Mouse (Mus musculus) stomach, embryonic 15.5 days (tissue): ENCODE data around the gene H1f0. TPM values are rescaled to one million over a fixed set of nuclear protein-coding genes. Genes with fewer than 3 reads are reported as not detected.

Experiments
- ATAC-seq: fragments of 200-750 bp; cut with Nextera tagmentation; 2 replicates; pipeline ENCODE4 v1.8.0; 2017; ENCODE audit warnings: low read depth, moderate number of reproducible peaks, moderate TSS enrichment; ENCODE audit not compliant: insufficient read depth, low FRiP score
- H3K27ac ChIP-seq: fragments of 300-500 bp; sonication (generic); 2 replicates; pipeline ENCODE4 v1.5.1; 2015; ENCODE audit warnings: mild to moderate bottlenecking, inconsistent platforms
- H3K27me3 ChIP-seq: fragments of 300-500 bp; sonication (generic); replicated peaks from 2 replicates; pipeline ENCODE4 v1.6.1; 2015; ENCODE audit warnings: inconsistent platforms
- H3K36me3 ChIP-seq: fragments of 300-500 bp; sonication (generic); 2 replicates; pipeline ENCODE4 v1.6.1; 2015; ENCODE audit warnings: inconsistent platforms
- H3K4me1 ChIP-seq: fragments of 300-500 bp; sonication (generic); 2 replicates; pipeline ENCODE4 v1.6.1; 2015; ENCODE audit warnings: inconsistent platforms
- H3K4me2 ChIP-seq: fragments of 300-500 bp; sonication (generic); 2 replicates; pipeline ENCODE4 v1.6.1; 2015; ENCODE audit warnings: mild to moderate bottlenecking, inconsistent platforms
- H3K4me3 ChIP-seq: fragments of 300-500 bp; sonication (generic); replicated peaks from 2 replicates; pipeline ENCODE4 v1.5.1; 2015; ENCODE audit warnings: inconsistent platforms
- H3K9ac ChIP-seq: fragments of 300-500 bp; sonication (generic); 2 replicates; pipeline ENCODE4 v1.6.1; 2015; ENCODE audit warnings: inconsistent platforms
- H3K9me3 ChIP-seq: fragments of 300-500 bp; sonication (generic); 2 replicates; pipeline ENCODE4 v1.6.1; 2016; ENCODE audit warnings: inconsistent platforms
- WGBS: fragments of 180-500 bp; shearing (Covaris S2); methylation state at CpG from one replicate; pipeline ENCODE4 v1.1.7; 2015; 5-methylcytosine and 5-hydroxymethylcytosine counted together
- microRNA-seq: library from miRNA; unstranded; fragments of <30 nt; microRNA quantifications from one replicate; pipeline ENCODE4, GENCODE M21; 2016
- polyA plus RNA-seq: library from polyadenylated mRNA; unstranded; fragments of >200 nt; fragmentation: Nextera tagmentation; extraction: Ambion mirVana; gene quantifications from 2 replicates; pipeline ENCODE4 v1.2.1, GENCODE M21; 2015

Gene H1f0
- polyA plus RNA-seq, 1 experiment from 2014 or later: 546 TPM

- Histone ChIP-seq H3K9me3 (no peaks in the 10 kb centered on the region), H3K27me3 (no peaks in the 10 kb centered on the region), H3K27ac (peak overlapping the region; percentile 79; the same call in 1 of the 2 replicates), H3K9ac (peak overlapping the region; percentile 81), H3K36me3 (peaks cover 40% of the 10 kb centered on the region), H3K4me2 (peak overlapping the region; percentile 74), H3K4me1 (peaks cover 16% of the 10 kb centered on the region), H3K4me3 (peak overlapping the region; percentile 92)
- ATAC-seq: no peak
- WGBS: 29% methylated on average over 15 of the region's 15 CpGs
These were observed 47.6 kb downstream of the H1f0 start for GRCm38 (mm10) chr15:79075658-79076365.

DNA sequence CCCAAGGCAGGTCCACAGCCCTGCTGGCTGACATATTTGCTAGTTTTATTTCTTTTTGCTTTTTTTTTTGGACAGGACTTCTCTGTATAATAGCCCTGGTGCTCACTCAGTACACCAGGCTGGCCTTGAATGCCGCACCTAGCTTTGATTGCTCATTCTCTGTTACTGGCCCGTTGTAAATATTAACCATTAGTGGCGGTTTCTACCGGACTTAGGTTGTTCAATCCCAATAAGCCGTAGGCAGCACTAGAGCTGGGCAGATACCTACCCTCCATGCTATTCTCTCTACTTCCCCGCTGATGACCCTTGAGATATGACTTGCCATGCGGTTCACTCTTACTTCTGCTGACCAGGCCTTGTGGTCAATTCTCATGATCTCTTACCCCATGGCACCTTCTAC is 51.3 kb downstream of the H1f0 start:
- ATAC-seq: no peak
- Histone ChIP-seq H3K27ac (no peak overlapping the region), H3K4me3 (no peak overlapping the region), H3K9me3 (no peaks in the 10 kb centered on the region), H3K36me3 (peaks cover 77% of the 10 kb centered on the region), H3K27me3 (no peaks in the 10 kb centered on the region), H3K4me2 (no peak overlapping the region), H3K4me1 (peaks cover 12% of the 10 kb centered on the region), H3K9ac (no peak overlapping the region)
- 84% methylated on average over 7 of the region's 7 CpGs for WGBS

Small RNAs within 50 kb of the gene (microRNA-seq; reads per million reads assigned to microRNA genes)
- gene Mir6956: not detected

Other genes starting within 250 kb of the H1f0 start
- gene Card10, start 225.4 kb upstream of the H1f0 start, polyA plus RNA-seq: 6.6 and 7.6 TPM in 2 replicates
- gene Cdc42ep1, start 185.8 kb upstream of the H1f0 start, polyA plus RNA-seq: 54.1 and 62.1 TPM in 2 replicates
- 210 and 299 TPM in 2 replicates for gene Lgals2, start 172.9 kb upstream of the H1f0 start, polyA plus RNA-seq
- gene Gga1, start 151.3 kb upstream of the H1f0 start, polyA plus RNA-seq: 47.1 TPM in 2 replicates
- gene Gm49510, start 128.8 kb upstream of the H1f0 start, polyA plus RNA-seq: 0.42 and 0.52 TPM in 2 replicates
- 34.8 and 36.9 TPM in 2 replicates for gene Sh3bp1, start 128.7 kb upstream of the H1f0 start, polyA plus RNA-seq
- gene Pdxp, start 114.5 kb upstream of the H1f0 start, polyA plus RNA-seq: 11.8 and 12.8 TPM in 2 replicates
- 1,300 and 1,476 TPM in 2 replicates for gene Lgals1, start 101.7 kb upstream of the H1f0 start, polyA plus RNA-seq
- gene Nol12, start 93.5 kb upstream of the H1f0 start, polyA plus RNA-seq: 47.4 and 49.9 TPM in 2 replicates
- 54.4 TPM in 2 replicates for gene Triobp, start 80.7 kb upstream of the H1f0 start, polyA plus RNA-seq
- 0.68 and 0.89 TPM in 2 replicates for gene Galr3, start 13.4 kb downstream of the H1f0 start, polyA plus RNA-seq
- 49.7 and 51.8 TPM in 2 replicates for gene Ankrd54, start 34.4 kb downstream of the H1f0 start, polyA plus RNA-seq
- gene Eif3l, start 46.7 kb downstream of the H1f0 start, polyA plus RNA-seq: 200 and 222 TPM in 2 replicates
- gene Micall1, start 80.4 kb downstream of the H1f0 start, polyA plus RNA-seq: 11.5 and 11.9 TPM in 2 replicates
- 308 and 336 TPM in 2 replicates for gene Polr2f, start 112.6 kb downstream of the H1f0 start, polyA plus RNA-seq
- 6.7 and 6.9 TPM in 2 replicates for gene 1700088E04Rik, start 112.8 kb downstream of the H1f0 start, polyA plus RNA-seq
- gene Sox10, start 136.8 kb downstream of the H1f0 start, polyA plus RNA-seq: 9.1 and 9.7 TPM in 2 replicates
- 47.6 and 51.4 TPM in 2 replicates for gene Pick1, start 200.7 kb downstream of the H1f0 start, polyA plus RNA-seq
- 0.61 and 0.65 TPM in 2 replicates for gene Gm49486, start 200.9 kb downstream of the H1f0 start, polyA plus RNA-seq
- gene Slc16a8, start 226.3 kb downstream of the H1f0 start, polyA plus RNA-seq: 0.22 and 0.28 TPM in 2 replicates